Mouse (Mus musculus) neural tube, embryonic 11.5 days (tissue): ENCODE data around the gene Tnfrsf4. TPM values are rescaled to one million over a fixed set of nuclear protein-coding genes. Genes with fewer than 3 reads are reported as not detected.

ENCODE experiments used
- ATAC-seq: fragments of 200-750 bp; cut with Nextera tagmentation; 2 replicates; pipeline ENCODE4 v1.8.0; 2017; ENCODE audit warnings: moderate number of reproducible peaks, mild to moderate bottlenecking, moderate TSS enrichment, moderate library complexity; ENCODE audit not compliant: insufficient read depth, low FRiP score, low TSS enrichment
- DNase-seq: peaks from one replicate; pipeline ENCODE4 v3.0.0-alpha.2; 2015; ENCODE audit warnings: low spot score
- H3K27ac ChIP-seq: fragments of 300-500 bp; sonication (generic); 2 replicates; pipeline ENCODE4 v1.5.1; 2014; ENCODE audit warnings: low read depth, mild to moderate bottlenecking, low read length
- H3K27me3 ChIP-seq: fragments of 300-500 bp; sonication (generic); 2 replicates; pipeline ENCODE4 v1.6.1; 2014; ENCODE audit warnings: mild to moderate bottlenecking, low read length, mixed read lengths; ENCODE audit not compliant: control insufficient read depth, insufficient read depth
- H3K36me3 ChIP-seq: fragments of 300-500 bp; sonication (generic); 2 replicates; pipeline ENCODE4 v1.6.1; 2014; ENCODE audit warnings: mild to moderate bottlenecking, low read length, moderate library complexity, mixed read lengths; ENCODE audit not compliant: control insufficient read depth, insufficient read depth
- H3K4me1 ChIP-seq: fragments of 300-500 bp; sonication (generic); 2 replicates; pipeline ENCODE4 v1.6.1; 2014; ENCODE audit warnings: low read length, mixed read lengths; ENCODE audit not compliant: control insufficient read depth, insufficient read depth
- H3K4me2 ChIP-seq: fragments of 300-500 bp; sonication (generic); 2 replicates; pipeline ENCODE4 v1.6.1; 2014; ENCODE audit warnings: low read depth, mild to moderate bottlenecking, moderate library complexity
- H3K4me3 ChIP-seq: fragments of 300-500 bp; sonication (generic); 2 replicates; pipeline ENCODE4 v1.5.1; 2014; ENCODE audit warnings: low read depth, low read length
- H3K9ac ChIP-seq: fragments of 300-500 bp; sonication (generic); 2 replicates; pipeline ENCODE4 v1.6.1; 2014; ENCODE audit warnings: mild to moderate bottlenecking, low read length
- H3K9me3 ChIP-seq: fragments of 300-500 bp; sonication (generic); 2 replicates; pipeline ENCODE4 v1.6.1; 2016; ENCODE audit warnings: low read length; ENCODE audit not compliant: control insufficient read depth
- WGBS: fragments of 180-500 bp; shearing (Covaris S2); extraction: QIAGEN DNeasy Blood & Tissue Kit; methylation state at CpG from one replicate; pipeline ENCODE4 v1.1.7; 2014; 5-methylcytosine and 5-hydroxymethylcytosine counted together
- polyA plus RNA-seq: library from polyadenylated mRNA; unstranded; fragments of >200 nt; fragmentation: Nextera tagmentation; extraction: Ambion mirVana; gene quantifications from 2 replicates; pipeline ENCODE4 v1.2.1, GENCODE M21; 2014

Tnfrsf4 gene
- polyA plus RNA-seq, 1 experiment from 2014 or later, result 0.45 TPM

GRCm38 (mm10) chr4:156053113-156053512 lies 39.5 kb downstream of the Tnfrsf4 start:
- WGBS, result 86% methylated on average over 4 of the region's 4 CpGs
- ATAC-seq (no peak), DNase-seq (no peak)
- Histone ChIP-seq H3K27ac (no peak overlapping the region), H3K4me2 (no peak overlapping the region), H3K9ac (no peak overlapping the region), H3K4me1 (no peaks in the 10 kb centered on the region), H3K4me3 (no peak overlapping the region), H3K9me3 (no peaks in the 10 kb centered on the region), H3K36me3 (no peaks in the 10 kb centered on the region), H3K27me3 (no peaks in the 10 kb centered on the region)

- H3K27ac ChIP-seq, result no peak overlapping the region
- ATAC-seq (no peak), DNase-seq (no peak)
- no peak overlapping the region for H3K4me2 ChIP-seq
- H3K36me3 ChIP-seq, result no peaks in the 10 kb centered on the region
- WGBS, result 82% methylated on average over 4 of the region's 4 CpGs
- no peak overlapping the region for H3K4me3 ChIP-seq
- no peaks in the 10 kb centered on the region for H3K9me3 ChIP-seq
- H3K4me1 ChIP-seq, result no peaks in the 10 kb centered on the region
- H3K27me3 ChIP-seq, result no peaks in the 10 kb centered on the region
- no peak overlapping the region for H3K9ac ChIP-seq
Observed at GRCm38 (mm10) chr4:156054130-156054529, 40.5 kb downstream of the Tnfrsf4 start.

GRCm38 (mm10) chr4:156054606-156055005 lies 41.0 kb downstream of the Tnfrsf4 start:
- WGBS, result 92% methylated on average over 6 of the region's 6 CpGs
- H3K36me3 ChIP-seq, result no peaks in the 10 kb centered on the region
- H3K4me2 ChIP-seq, result no peak overlapping the region
- no peaks in the 10 kb centered on the region for H3K4me1 ChIP-seq
- ATAC-seq, result no peak
- no peak for DNase-seq
- no peak overlapping the region for H3K4me3 ChIP-seq
- H3K9ac ChIP-seq, result no peak overlapping the region
- H3K27ac ChIP-seq, result no peak overlapping the region
- no peaks in the 10 kb centered on the region for H3K27me3 ChIP-seq
- no peaks in the 10 kb centered on the region for H3K9me3 ChIP-seq

GRCm38 (mm10) chr4:156055173-156055572 lies 41.5 kb downstream of the Tnfrsf4 start:
- no peaks in the 10 kb centered on the region for H3K4me1 ChIP-seq
- DNase-seq (no peak), ATAC-seq (no peak)
- WGBS, result 91% methylated on average over 5 of the region's 5 CpGs
- H3K36me3 ChIP-seq, result no peaks in the 10 kb centered on the region
- no peaks in the 10 kb centered on the region for H3K27me3 ChIP-seq
- H3K27ac ChIP-seq, result no peak overlapping the region
- H3K4me2 ChIP-seq, result no peak overlapping the region
- no peak overlapping the region for H3K9ac ChIP-seq
- no peak overlapping the region for H3K4me3 ChIP-seq
- H3K9me3 ChIP-seq, result no peaks in the 10 kb centered on the region

GRCm38 (mm10) chr4:156057702-156058101 lies 44.1 kb downstream of the Tnfrsf4 start:
- no peaks in the 10 kb centered on the region for H3K27me3 ChIP-seq
- no peak overlapping the region for H3K27ac ChIP-seq
- no peaks in the 10 kb centered on the region for H3K9me3 ChIP-seq
- no peaks in the 10 kb centered on the region for H3K36me3 ChIP-seq
- DNase-seq (no peak), ATAC-seq (no peak)
- H3K9ac ChIP-seq, result no peak overlapping the region
- WGBS, result 75% methylated on average over 10 of the region's 10 CpGs
- no peak overlapping the region for H3K4me2 ChIP-seq
- no peaks in the 10 kb centered on the region for H3K4me1 ChIP-seq
- H3K4me3 ChIP-seq, result no peak overlapping the region

- WGBS, result 71% methylated on average over 9 of the region's 9 CpGs
- no peak for DNase-seq
- Histone ChIP-seq H3K4me3 (no peak overlapping the region), H3K9ac (no peak overlapping the region), H3K27me3 (no peaks in the 10 kb centered on the region), H3K9me3 (no peaks in the 10 kb centered on the region), H3K4me2 (no peak overlapping the region), H3K4me1 (no peaks in the 10 kb centered on the region), H3K36me3 (no peaks in the 10 kb centered on the region), H3K27ac (no peak overlapping the region)
- no peak for ATAC-seq
Observed at GRCm38 (mm10) chr4:156058826-156059225, 45.2 kb downstream of the Tnfrsf4 start.

GRCm38 (mm10) chr4:156059261-156059660 lies 45.6 kb downstream of the Tnfrsf4 start, which contains the start of gene Ttll10:
TSS of gene Ttll10 (minus strand) at chr4:156059414.
- Histone ChIP-seq H3K9me3 (no peaks in the 10 kb centered on the region), H3K4me3 (no peak within 1 kb of the TSS), H3K9ac (no peak within 1 kb of the TSS), H3K27me3 (no peaks in the 10 kb centered on the region), H3K36me3 (no peaks in the 10 kb centered on the region), H3K4me2 (no peak within 1 kb of the TSS), H3K4me1 (no peaks in the 10 kb centered on the region), H3K27ac (no peak within 1 kb of the TSS)
- ATAC-seq, result no peak
- DNase-seq, result no peak
- whole genome bisulfite sequencing, result 31% methylated on average over 5 of the region's 5 CpGs

- Histone ChIP-seq H3K27me3 (no peaks in the 10 kb centered on the region), H3K4me2 (no peak overlapping the region), H3K9me3 (no peaks in the 10 kb centered on the region), H3K4me1 (no peaks in the 10 kb centered on the region), H3K27ac (no peak overlapping the region), H3K4me3 (no peak overlapping the region), H3K9ac (no peak overlapping the region), H3K36me3 (no peaks in the 10 kb centered on the region)
- ATAC-seq (no peak), DNase-seq (no peak)
- WGBS, result 30% methylated on average over 10 of the region's 10 CpGs
Observed at GRCm38 (mm10) chr4:156059713-156060112, 46.1 kb downstream of the Tnfrsf4 start.

- peak; percentile 55 for DNase-seq
- Histone ChIP-seq H3K4me1 (no peaks in the 10 kb centered on the region), H3K27me3 (no peaks in the 10 kb centered on the region), H3K36me3 (no peaks in the 10 kb centered on the region), H3K4me3 (no peak overlapping the region), H3K9me3 (no peaks in the 10 kb centered on the region), H3K9ac (no peak overlapping the region), H3K27ac (no peak overlapping the region), H3K4me2 (no peak overlapping the region)
- no peak for ATAC-seq
- 5% methylated on average over 4 of the region's 4 CpGs for WGBS
Observed at GRCm38 (mm10) chr4:156063861-156064509, 50.3 kb downstream of the Tnfrsf4 start.
